Mouse (Mus musculus): ENCODE data around the gene Prdm10.

The Prdm10 gene

GRCm38 (mm10) chr9:31280366-31281010 is at the start of gene Prdm10:
Prdm10 (plus strand) TSS chr9:31280538.
- peak; percentile 95 for DNase-seq (ENCODE audit: low read depth, low spot score)
- no peaks in the 10 kb centered on the region for H3K27me3 ChIP-seq (ENCODE audit: control insufficient read depth, insufficient read depth, low read length, poor library complexity, severe bottlenecking)
- H3K36me3 ChIP-seq (ENCODE audit: control insufficient read depth, insufficient read depth, low read length, poor library complexity, severe bottlenecking) = no peaks in the 10 kb centered on the region

- no peak for DNase-seq (ENCODE audit: low read depth, low spot score)
- Histone ChIP-seq H3K27me3 (ENCODE audit: control insufficient read depth, insufficient read depth, low read length, poor library complexity, severe bottlenecking) (no peaks in the 10 kb centered on the region), H3K36me3 (ENCODE audit: control insufficient read depth, insufficient read depth, low read length, poor library complexity, severe bottlenecking) (no peaks in the 10 kb centered on the region)
Measured at GRCm38 (mm10) chr9:31235030-31235429, 45.3 kb upstream of the Prdm10 start.

- DNase-seq (ENCODE audit: low read depth, low spot score) = no peak
- Histone ChIP-seq H3K27me3 (ENCODE audit: control insufficient read depth, insufficient read depth, low read length, poor library complexity, severe bottlenecking) (no peaks in the 10 kb centered on the region), H3K36me3 (ENCODE audit: control insufficient read depth, insufficient read depth, low read length, poor library complexity, severe bottlenecking) (no peaks in the 10 kb centered on the region)
Measured at GRCm38 (mm10) chr9:31235489-31235888, 44.8 kb upstream of the Prdm10 start.

- no peaks in the 10 kb centered on the region for H3K27me3 ChIP-seq (ENCODE audit: control insufficient read depth, insufficient read depth, low read length, poor library complexity, severe bottlenecking)
- DNase-seq (ENCODE audit: low read depth, low spot score) = no peak
- H3K36me3 ChIP-seq (ENCODE audit: control insufficient read depth, insufficient read depth, low read length, poor library complexity, severe bottlenecking) = no peaks in the 10 kb centered on the region
Measured at GRCm38 (mm10) chr9:31236079-31236478, 44.3 kb upstream of the Prdm10 start.

GRCm38 (mm10) chr9:31238526-31238925 is 41.8 kb upstream of the Prdm10 start:
- Histone ChIP-seq H3K27me3 (ENCODE audit: control insufficient read depth, insufficient read depth, low read length, poor library complexity, severe bottlenecking) (no peaks in the 10 kb centered on the region), H3K36me3 (ENCODE audit: control insufficient read depth, insufficient read depth, low read length, poor library complexity, severe bottlenecking) (no peaks in the 10 kb centered on the region)
- DNase-seq (ENCODE audit: low read depth, low spot score) = no peak

- no peak for DNase-seq (ENCODE audit: low read depth, low spot score)
- H3K27me3 ChIP-seq (ENCODE audit: control insufficient read depth, insufficient read depth, low read length, poor library complexity, severe bottlenecking) = no peaks in the 10 kb centered on the region
- H3K36me3 ChIP-seq (ENCODE audit: control insufficient read depth, insufficient read depth, low read length, poor library complexity, severe bottlenecking) = no peaks in the 10 kb centered on the region
Measured at GRCm38 (mm10) chr9:31239551-31239950, 40.8 kb upstream of the Prdm10 start.

GRCm38 (mm10) chr9:31240522-31241207 is 39.7 kb upstream of the Prdm10 start:
- no peaks in the 10 kb centered on the region for H3K27me3 ChIP-seq (ENCODE audit: control insufficient read depth, insufficient read depth, low read length, poor library complexity, severe bottlenecking)
- H3K36me3 ChIP-seq (ENCODE audit: control insufficient read depth, insufficient read depth, low read length, poor library complexity, severe bottlenecking) = no peaks in the 10 kb centered on the region
- no peak for DNase-seq (ENCODE audit: low read depth, low spot score)

- Histone ChIP-seq H3K36me3 (ENCODE audit: control insufficient read depth, insufficient read depth, low read length, poor library complexity, severe bottlenecking) (no peaks in the 10 kb centered on the region), H3K27me3 (ENCODE audit: control insufficient read depth, insufficient read depth, low read length, poor library complexity, severe bottlenecking) (no peaks in the 10 kb centered on the region)
- no peak for DNase-seq (ENCODE audit: low read depth, low spot score)
Measured at GRCm38 (mm10) chr9:31241208-31241699, 39.1 kb upstream of the Prdm10 start.

- H3K27me3 ChIP-seq (ENCODE audit: control insufficient read depth, insufficient read depth, low read length, poor library complexity, severe bottlenecking) = no peaks in the 10 kb centered on the region
- peak; percentile 56 for DNase-seq (ENCODE audit: low read depth, low spot score)
- no peaks in the 10 kb centered on the region for H3K36me3 ChIP-seq (ENCODE audit: control insufficient read depth, insufficient read depth, low read length, poor library complexity, severe bottlenecking)
Measured at GRCm38 (mm10) chr9:31243306-31243938, 36.9 kb upstream of the Prdm10 start.

- no peaks in the 10 kb centered on the region for H3K36me3 ChIP-seq (ENCODE audit: control insufficient read depth, insufficient read depth, low read length, poor library complexity, severe bottlenecking)
- no peaks in the 10 kb centered on the region for H3K27me3 ChIP-seq (ENCODE audit: control insufficient read depth, insufficient read depth, low read length, poor library complexity, severe bottlenecking)
- DNase-seq (ENCODE audit: low read depth, low spot score) = no peak
Measured at GRCm38 (mm10) chr9:31243939-31244333, 36.4 kb upstream of the Prdm10 start.

GRCm38 (mm10) chr9:31245006-31245405 is 35.3 kb upstream of the Prdm10 start:
- H3K36me3 ChIP-seq (ENCODE audit: control insufficient read depth, insufficient read depth, low read length, poor library complexity, severe bottlenecking) = no peaks in the 10 kb centered on the region
- H3K27me3 ChIP-seq (ENCODE audit: control insufficient read depth, insufficient read depth, low read length, poor library complexity, severe bottlenecking) = no peaks in the 10 kb centered on the region
- no peak for DNase-seq (ENCODE audit: low read depth, low spot score)

- no peak for DNase-seq (ENCODE audit: low read depth, low spot score)
- no peaks in the 10 kb centered on the region for H3K27me3 ChIP-seq (ENCODE audit: control insufficient read depth, insufficient read depth, low read length, poor library complexity, severe bottlenecking)
- H3K36me3 ChIP-seq (ENCODE audit: control insufficient read depth, insufficient read depth, low read length, poor library complexity, severe bottlenecking) = no peaks in the 10 kb centered on the region
Measured at GRCm38 (mm10) chr9:31246421-31246820, 33.9 kb upstream of the Prdm10 start.

GRCm38 (mm10) chr9:31247447-31248220 is 32.7 kb upstream of the Prdm10 start:
- peak; percentile 68 for DNase-seq (ENCODE audit: low read depth, low spot score)
- H3K36me3 ChIP-seq (ENCODE audit: control insufficient read depth, insufficient read depth, low read length, poor library complexity, severe bottlenecking) = no peaks in the 10 kb centered on the region

GRCm38 (mm10) chr9:31252182-31252799 is 28.0 kb upstream of the Prdm10 start:
- no peaks in the 10 kb centered on the region for H3K36me3 ChIP-seq (ENCODE audit: control insufficient read depth, insufficient read depth, low read length, poor library complexity, severe bottlenecking)
- peak; percentile 16 for DNase-seq (ENCODE audit: low read depth, low spot score)
- H3K27me3 ChIP-seq (ENCODE audit: control insufficient read depth, insufficient read depth, low read length, poor library complexity, severe bottlenecking) = no peaks in the 10 kb centered on the region

More at GRCm38 (mm10) chr9:31247447-31248220, 32.7 kb upstream of the Prdm10 start:
- H3K27me3 ChIP-seq (ENCODE audit: control insufficient read depth, insufficient read depth, low read length, poor library complexity, severe bottlenecking) = no peaks in the 10 kb centered on the region
